Mouse (Mus musculus) testis, adult 2 months (tissue): ENCODE results near the gene Rad54l2. TPM values are rescaled to one million over a fixed set of nuclear protein-coding genes. Genes with fewer than 3 reads are reported as not detected.
A peak's percentile ranks its signal among the peaks of the same experiment; 100 is the strongest.

Experiments used
- H3K27ac ChIP-seq: fragments of 200-500 bp; 2 replicates; pipeline ENCODE4 v1.5.1; 2012; ENCODE audit warnings: low read depth, low read length; ENCODE audit not compliant: control insufficient read depth, insufficient read depth
- H3K27me3 ChIP-seq: fragments of 200-500 bp; 2 replicates; pipeline ENCODE4 v1.6.1; 2012; ENCODE audit warnings: mild to moderate bottlenecking, low read length, moderate library complexity; ENCODE audit not compliant: control insufficient read depth, insufficient read depth
- H3K36me3 ChIP-seq: fragments of 200-500 bp; 2 replicates; pipeline ENCODE4 v1.6.1; 2012; ENCODE audit warnings: mild to moderate bottlenecking, low read length; ENCODE audit not compliant: control insufficient read depth, insufficient read depth
- H3K4me1 ChIP-seq: fragments of 200-500 bp; 2 replicates; pipeline ENCODE4 v1.6.1; 2012; ENCODE audit warnings: low read length; ENCODE audit not compliant: control insufficient read depth, insufficient read depth
- H3K4me3 ChIP-seq: fragments of 200-500 bp; 2 replicates; pipeline ENCODE4 v1.5.1; 2012; ENCODE audit warnings: low read depth, mild to moderate bottlenecking, low read length, moderate library complexity, mixed read lengths; ENCODE audit not compliant: control insufficient read depth
- CTCF ChIP-seq: fragments of 200-500 bp; IDR thresholded peaks from 2 replicates; pipeline ENCODE4 v1.5.1; 2012; ENCODE audit warnings: low read depth, mild to moderate bottlenecking, inconsistent platforms, low read length, moderate library complexity; ENCODE audit not compliant: control insufficient read depth, insufficient read depth, insufficient replicate concordance
- POLR2A ChIP-seq: fragments of 200-500 bp; IDR thresholded peaks from 2 replicates; pipeline ENCODE4 v1.6.1; 2012; ENCODE audit warnings: low read depth, mild to moderate bottlenecking, inconsistent platforms, low read length, moderate library complexity; ENCODE audit not compliant: control insufficient read depth
- polyA plus RNA-seq: library from polyadenylated mRNA; depleted of rRNA; stranded (reverse); fragments of >200 nt; gene quantifications from 2 replicates; pipeline ENCODE4 v1.2.3, GENCODE M21; 2012

The Rad54l2 gene
- polyA plus RNA-seq, 1 experiment: 18.2 TPM

DNA sequence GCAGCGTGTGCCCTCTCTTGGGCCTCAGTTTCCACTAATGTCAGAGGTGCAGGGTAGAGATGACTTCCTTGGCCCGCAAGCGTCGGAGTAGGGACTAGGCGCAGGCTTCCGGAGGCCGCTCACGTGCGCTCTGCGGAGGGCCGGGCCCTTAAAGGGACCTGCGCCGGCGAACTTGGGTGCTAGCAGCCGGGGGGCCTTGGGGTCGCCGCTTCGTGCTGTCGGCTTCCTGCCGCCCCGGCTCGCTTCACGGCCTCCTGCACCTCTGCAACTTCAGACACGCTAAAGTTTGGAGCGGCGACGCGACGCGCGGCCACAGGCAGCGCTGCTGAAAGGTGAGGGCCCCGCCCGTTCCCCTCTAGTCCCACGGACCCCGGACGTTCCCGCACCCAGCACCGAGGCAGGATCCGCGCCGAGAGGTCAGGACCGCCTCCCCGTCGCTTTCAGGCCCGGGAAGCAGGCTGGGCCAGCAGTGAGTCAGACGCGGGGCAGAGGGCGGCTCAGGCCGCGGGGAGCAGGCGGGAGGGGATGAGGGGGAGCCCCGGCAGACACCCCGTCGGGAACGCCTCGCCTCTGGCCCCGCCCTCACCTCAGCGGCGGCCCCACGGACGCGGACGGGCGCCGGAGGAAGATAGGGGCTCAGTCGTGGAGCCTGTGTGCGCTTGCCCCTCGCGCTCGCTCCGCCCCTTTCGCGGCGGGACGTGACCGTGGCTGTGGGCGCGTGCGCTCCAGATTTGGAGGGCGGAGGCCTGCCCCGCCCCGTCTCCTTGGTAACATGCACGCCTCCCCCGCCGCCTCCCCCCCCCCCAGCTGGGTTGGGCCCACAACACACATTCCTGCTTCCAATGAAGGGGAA lies 103.5 kb downstream of the Rad54l2 start, which contains the start of gene Tex264:
Gene Tex264, minus strand, starts transcription at position 679 of the 853 bp plus-strand sequence.
- Histone ChIP-seq H3K27me3 (no peaks in the 10 kb centered on the region), H3K4me3 (peak within 1 kb of the TSS; percentile 88), H3K36me3 (no peaks in the 10 kb centered on the region), H3K4me1 (peaks cover 7% of the 10 kb centered on the region), H3K27ac (peak within 1 kb of the TSS; percentile 64)
- peak; percentile 29; the same call in 1 of the 2 replicates for TF ChIP-seq POLR2A
- no peak for TF ChIP-seq CTCF

DNA sequence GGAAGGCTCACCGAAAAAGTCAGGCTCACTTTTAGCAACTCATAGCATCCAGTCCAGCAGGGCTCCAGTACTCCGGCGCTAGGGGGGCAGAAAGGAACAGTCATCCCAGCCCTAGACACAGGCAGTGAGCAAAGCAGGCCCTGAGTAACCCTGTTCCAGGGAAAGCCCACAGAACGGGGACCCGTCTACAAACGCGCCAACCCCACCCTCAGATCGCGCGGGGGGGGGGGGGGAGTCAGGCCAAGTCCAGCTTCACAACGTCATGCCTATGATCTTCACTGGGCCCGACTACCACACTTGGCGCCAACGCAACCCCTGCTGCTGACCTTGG lies 104.1 kb downstream of the Rad54l2 start:
- H3K4me1 ChIP-seq: peaks cover 7% of the 10 kb centered on the region
- H3K27me3 ChIP-seq: no peaks in the 10 kb centered on the region
- H3K4me3 ChIP-seq: peak overlapping the region; percentile 88
- H3K27ac ChIP-seq: peak overlapping the region; percentile 64
- H3K36me3 ChIP-seq: no peaks in the 10 kb centered on the region
- TF ChIP-seq POLR2A (0 out of 2 replicates have a peak, but pooled peaks have one; percentile 13), CTCF (no peak)

GRCm38 (mm10) chr9:106684093-106684872 lies 104.7 kb downstream of the Rad54l2 start:
- H3K4me3 ChIP-seq: peak overlapping the region; percentile 88
- H3K27me3 ChIP-seq: no peaks in the 10 kb centered on the region
- TF ChIP-seq POLR2A: no peak
- no peak for TF ChIP-seq CTCF
- H3K36me3 ChIP-seq: no peaks in the 10 kb centered on the region
- peak overlapping the region; percentile 2; the same call in 1 of the 2 replicates for H3K27ac ChIP-seq
- peaks cover 7% of the 10 kb centered on the region for H3K4me1 ChIP-seq

- Histone ChIP-seq H3K27me3 (no peaks in the 10 kb centered on the region), H3K4me3 (no peak overlapping the region), H3K27ac (no peak overlapping the region), H3K36me3 (no peaks in the 10 kb centered on the region), H3K4me1 (peaks cover 5% of the 10 kb centered on the region)
- no peak for TF ChIP-seq CTCF
- no peak for TF ChIP-seq POLR2A
These were observed 108.0 kb downstream of the Rad54l2 start for GRCm38 (mm10) chr9:106681026-106681425.

GRCm38 (mm10) chr9:106678242-106678641 lies 110.8 kb downstream of the Rad54l2 start:
- TF ChIP-seq POLR2A (no peak), CTCF (no peak)
- Histone ChIP-seq H3K27me3 (no peaks in the 10 kb centered on the region), H3K4me1 (no peaks in the 10 kb centered on the region), H3K27ac (no peak overlapping the region), H3K36me3 (peaks cover 1% of the 10 kb centered on the region; the same call in 1 of the 2 replicates), H3K4me3 (no peak overlapping the region)

GRCm38 (mm10) chr9:106677702-106678101 lies 111.3 kb downstream of the Rad54l2 start:
- Histone ChIP-seq H3K27me3 (no peaks in the 10 kb centered on the region), H3K27ac (no peak overlapping the region), H3K4me3 (no peak overlapping the region), H3K36me3 (peaks cover 2% of the 10 kb centered on the region; the same call in 1 of the 2 replicates), H3K4me1 (no peaks in the 10 kb centered on the region)
- TF ChIP-seq POLR2A (no peak), CTCF (no peak)

DNA sequence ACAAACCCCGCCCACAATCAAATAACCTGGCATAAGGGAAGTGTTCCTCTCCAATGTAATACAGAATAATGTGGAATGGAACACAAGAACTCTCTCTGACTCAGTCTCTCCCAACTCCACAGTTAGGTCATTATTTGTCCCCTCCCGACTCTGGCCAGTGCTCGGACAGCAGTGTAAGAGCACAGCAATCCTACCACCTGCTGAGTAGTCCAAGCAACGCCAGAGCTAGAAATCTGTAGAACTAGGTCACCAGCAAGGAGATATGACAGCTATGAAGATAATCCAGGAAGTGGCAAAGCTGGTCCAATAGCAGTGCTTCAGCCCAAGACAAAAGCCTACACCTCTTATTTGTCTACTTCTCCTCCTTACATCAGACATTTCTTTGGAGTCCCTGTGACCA lies 112.4 kb downstream of the Rad54l2 start:
- H3K4me3 ChIP-seq: no peak overlapping the region
- no peaks in the 10 kb centered on the region for H3K4me1 ChIP-seq
- H3K27ac ChIP-seq: no peak overlapping the region
- peaks cover 2% of the 10 kb centered on the region; the same call in 1 of the 2 replicates for H3K36me3 ChIP-seq
- no peaks in the 10 kb centered on the region for H3K27me3 ChIP-seq
- TF ChIP-seq POLR2A: no peak
- TF ChIP-seq CTCF: no peak
